Mouse (Mus musculus): ENCODE results near the gene Tead3. TPM values are rescaled to one million over a fixed set of nuclear protein-coding genes. Genes with fewer than 3 reads are reported as not detected.
"Not testable (repeated sequence)": the region's sequence is repeated elsewhere in the genome, so short reads cannot be mapped to it uniquely, and the experiment has no call there.

Tead3 gene
- polyA plus RNA-seq, 1 experiment, result 15.7 TPM

- no peaks in the 10 kb centered on the region; the same call in 1 of the 2 replicates for H3K36me3 ChIP-seq (ENCODE audit: control insufficient read depth, insufficient read depth, low read length)
- DNase-seq, result no peak
- H3K27ac ChIP-seq (ENCODE audit: insufficient read depth, low read depth, low read length), result no peak overlapping the region
- WGBS, result 72% methylated on average over 10 of the region's 10 CpGs
- TF ChIP-seq POLR2A (IDR thresholded peaks at IDR 0.05; ENCODE audit: low read depth, low read length) (no peak), CTCF (conservative IDR thresholded peaks at IDR 0.05; ENCODE audit: insufficient read depth, insufficient read length, low read depth, low read length) (no peak)
- no peak overlapping the region for H3K4me3 ChIP-seq (ENCODE audit: insufficient read depth, low read depth, low read length)
- no peaks in the 10 kb centered on the region for H3K27me3 ChIP-seq (replicated peaks; ENCODE audit: control insufficient read depth, insufficient read depth, low read length)
- 0 out of 2 replicates have a peak, but pooled peaks cover 1% of the 10 kb centered on the region for H3K4me1 ChIP-seq (ENCODE audit: control insufficient read depth, insufficient read depth, low read length)
These were observed 15.3 kb downstream of the Tead3 start for GRCm38 (mm10) chr17:28335267-28335666.

GRCm38 (mm10) chr17:28332915-28333546 lies 17.6 kb downstream of the Tead3 start:
- WGBS, result 68% methylated on average over 31 of the region's 31 CpGs
- H3K4me1 ChIP-seq (ENCODE audit: control insufficient read depth, insufficient read depth, low read length), result peaks cover 5% of the 10 kb centered on the region; the same call in 1 of the 2 replicates
- H3K36me3 ChIP-seq (ENCODE audit: control insufficient read depth, insufficient read depth, low read length), result peaks cover 4% of the 10 kb centered on the region; the same call in 1 of the 2 replicates

GRCm38 (mm10) chr17:28332113-28332914 lies 18.3 kb downstream of the Tead3 start:
- no peak for DNase-seq
- peaks cover 4% of the 10 kb centered on the region; the same call in 1 of the 2 replicates for H3K36me3 ChIP-seq (ENCODE audit: control insufficient read depth, insufficient read depth, low read length)
- no peak overlapping the region for H3K27ac ChIP-seq (ENCODE audit: insufficient read depth, low read depth, low read length)
- no peaks in the 10 kb centered on the region for H3K27me3 ChIP-seq (replicated peaks; ENCODE audit: control insufficient read depth, insufficient read depth, low read length)
- H3K4me1 ChIP-seq (ENCODE audit: control insufficient read depth, insufficient read depth, low read length), result peaks cover 12% of the 10 kb centered on the region
- 65% methylated on average over 13 of the region's 13 CpGs for WGBS
- no peak overlapping the region for H3K4me3 ChIP-seq (ENCODE audit: insufficient read depth, low read depth, low read length)
- 0 out of 2 replicates have a peak, but pooled peaks have one; percentile 23 for TF ChIP-seq CTCF (conservative IDR thresholded peaks at IDR 0.05; ENCODE audit: insufficient read depth, insufficient read length, low read depth, low read length)
- TF ChIP-seq POLR2A (IDR thresholded peaks at IDR 0.05; ENCODE audit: low read depth, low read length), result no peak

More at GRCm38 (mm10) chr17:28332915-28333546, 17.6 kb downstream of the Tead3 start:
- no peaks in the 10 kb centered on the region for H3K27me3 ChIP-seq (replicated peaks; ENCODE audit: control insufficient read depth, insufficient read depth, low read length)
- no peak overlapping the region for H3K27ac ChIP-seq (ENCODE audit: insufficient read depth, low read depth, low read length)
- no peak for TF ChIP-seq POLR2A (IDR thresholded peaks at IDR 0.05; ENCODE audit: low read depth, low read length)
- H3K4me3 ChIP-seq (ENCODE audit: insufficient read depth, low read depth, low read length), result no peak overlapping the region
- DNase-seq, result no peak

- H3K36me3 ChIP-seq (ENCODE audit: control insufficient read depth, insufficient read depth, low read length), result peaks cover 4% of the 10 kb centered on the region; the same call in 1 of the 2 replicates
- H3K27ac ChIP-seq (ENCODE audit: insufficient read depth, low read depth, low read length), result no peak overlapping the region
- no peak overlapping the region for H3K4me3 ChIP-seq (ENCODE audit: insufficient read depth, low read depth, low read length)
- H3K4me1 ChIP-seq (ENCODE audit: control insufficient read depth, insufficient read depth, low read length), result peaks cover 17% of the 10 kb centered on the region
- H3K27me3 ChIP-seq (replicated peaks; ENCODE audit: control insufficient read depth, insufficient read depth, low read length), result no peaks in the 10 kb centered on the region
- WGBS, result 57% methylated on average over 5 of the region's 7 CpGs
- DNase-seq, result no peak
- TF ChIP-seq CTCF (conservative IDR thresholded peaks at IDR 0.05; ENCODE audit: insufficient read depth, insufficient read length, low read depth, low read length) (no peak), POLR2A (IDR thresholded peaks at IDR 0.05; ENCODE audit: low read depth, low read length) (no peak)
These were observed 19.1 kb downstream of the Tead3 start for GRCm38 (mm10) chr17:28331241-28332112.

- peaks cover 17% of the 10 kb centered on the region for H3K4me1 ChIP-seq (ENCODE audit: control insufficient read depth, insufficient read depth, low read length)
- WGBS, result 53% methylated on average over 8 of the region's 8 CpGs
- not testable (repeated sequence) for H3K27ac ChIP-seq (ENCODE audit: insufficient read depth, low read depth, low read length); DNase-seq; H3K27me3 ChIP-seq (replicated peaks; ENCODE audit: control insufficient read depth, insufficient read depth, low read length); H3K4me3 ChIP-seq (ENCODE audit: insufficient read depth, low read depth, low read length); H3K36me3 ChIP-seq (ENCODE audit: control insufficient read depth, insufficient read depth, low read length)
These were observed 20.0 kb downstream of the Tead3 start for GRCm38 (mm10) chr17:28330590-28330989.

- Histone ChIP-seq H3K27me3 (replicated peaks; ENCODE audit: control insufficient read depth, insufficient read depth, low read length) (no peaks in the 10 kb centered on the region), H3K4me3 (ENCODE audit: insufficient read depth, low read depth, low read length) (no peak overlapping the region), H3K36me3 (ENCODE audit: control insufficient read depth, insufficient read depth, low read length) (peaks cover 4% of the 10 kb centered on the region; the same call in 1 of the 2 replicates), H3K27ac (ENCODE audit: insufficient read depth, low read depth, low read length) (no peak overlapping the region), H3K4me1 (ENCODE audit: control insufficient read depth, insufficient read depth, low read length) (peaks cover 17% of the 10 kb centered on the region)
- no peak for DNase-seq
- TF ChIP-seq POLR2A (IDR thresholded peaks at IDR 0.05; ENCODE audit: low read depth, low read length), result no peak
- TF ChIP-seq CTCF (conservative IDR thresholded peaks at IDR 0.05; ENCODE audit: insufficient read depth, insufficient read length, low read depth, low read length), result no peak
- 33% methylated on average over 2 of the region's 2 CpGs for WGBS
These were observed 20.4 kb downstream of the Tead3 start for GRCm38 (mm10) chr17:28330232-28330546.
